Mouse (Mus musculus): ENCODE measurements around the gene Hdac10.

The Hdac10 gene

GRCm38 (mm10) chr15:89118007-89118406, 10.5 kb downstream of the Hdac10 start:
- no peak for DNase-seq

GRCm38 (mm10) chr15:89110147-89110546, 18.4 kb downstream of the Hdac10 start:
- DNase-seq: peak; percentile 93

GRCm38 (mm10) chr15:89106976-89107375, 21.5 kb downstream of the Hdac10 start:
- DNase-seq: no peak

GRCm38 (mm10) chr15:89106073-89106472, 22.4 kb downstream of the Hdac10 start:
- DNase-seq: no peak

GRCm38 (mm10) chr15:89104425-89104824, 24.1 kb downstream of the Hdac10 start:
- DNase-seq: no peak

GRCm38 (mm10) chr15:89103921-89104320, 24.6 kb downstream of the Hdac10 start:
- no peak for DNase-seq

- DNase-seq: no peak
Observed at GRCm38 (mm10) chr15:89102646-89103045, 25.9 kb downstream of the Hdac10 start.

GRCm38 (mm10) chr15:89100823-89101222, 27.7 kb downstream of the Hdac10 start:
- DNase-seq: no peak

- no peak for DNase-seq
Observed at GRCm38 (mm10) chr15:89098616-89099015, 29.9 kb downstream of the Hdac10 start.

- no peak for DNase-seq
Observed at GRCm38 (mm10) chr15:89097450-89097849, 31.1 kb downstream of the Hdac10 start.

GRCm38 (mm10) chr15:89092181-89092580, 36.3 kb downstream of the Hdac10 start:
- no peak for DNase-seq

GRCm38 (mm10) chr15:89090662-89091061, 37.8 kb downstream of the Hdac10 start:
- DNase-seq: no peak

GRCm38 (mm10) chr15:89089248-89090051, 39.0 kb downstream of the Hdac10 start:
- DNase-seq: no peak

- DNase-seq: peak; percentile 100
Observed at GRCm38 (mm10) chr15:89088607-89089247, 39.8 kb downstream of the Hdac10 start, which contains the start of gene Selenoo. TSS of gene Selenoo (plus strand) at chr15:89089084.

- no peak for DNase-seq
Observed at GRCm38 (mm10) chr15:89084826-89085225, 43.7 kb downstream of the Hdac10 start.

GRCm38 (mm10) chr15:89083906-89084305, 44.6 kb downstream of the Hdac10 start:
- no peak for DNase-seq

GRCm38 (mm10) chr15:89078208-89078836, 50.2 kb downstream of the Hdac10 start:
- peak; percentile 97 for DNase-seq

GRCm38 (mm10) chr15:89076156-89076731, 52.3 kb downstream of the Hdac10 start:
- peak; percentile 96 for DNase-seq

- DNase-seq: peak; percentile 99
Observed at GRCm38 (mm10) chr15:89075478-89076147, 52.9 kb downstream of the Hdac10 start.

- peak; percentile 96 for DNase-seq
Observed at GRCm38 (mm10) chr15:89074613-89075477, 53.7 kb downstream of the Hdac10 start, which contains the start of gene Trabd. TSS of gene Trabd (plus strand) at chr15:89075124.

GRCm38 (mm10) chr15:89073993-89074603, 54.4 kb downstream of the Hdac10 start:
- DNase-seq: peak; percentile 97
